Mouse (Mus musculus) layer of hippocampus, adult 9-11 months (tissue): ENCODE measurements at regions not wholly inside any gene's neighbourhood (a gene's known extent, or its start where the extent isn't known, plus 50 kb on each side); places are given as distances from the start of the nearest gene placed in this dataset.

ENCODE experiments used
- DNase-seq: peaks from one replicate; pipeline ENCODE4 v3.0.0; 2022

- DNase-seq = no peak
Observed at GRCm38 (mm10) chr16:42676406-42677075, 199.1 kb upstream of the Zbtb20 start.

GRCm38 (mm10) chr16:42675031-42675430 lies 200.7 kb upstream of the Zbtb20 start:
- peak; percentile 7 for DNase-seq

- no peak for DNase-seq
Observed at GRCm38 (mm10) chr16:42666601-42667000, 209.1 kb upstream of the Zbtb20 start.

- DNase-seq = peak; percentile 2
Observed at GRCm38 (mm10) chr16:42651904-42652732, 223.6 kb upstream of the Zbtb20 start.

- no peak for DNase-seq
Observed at GRCm38 (mm10) chr16:42649767-42650166, 225.9 kb upstream of the Zbtb20 start.

GRCm38 (mm10) chr16:42648531-42649142 lies 227.0 kb upstream of the Zbtb20 start:
- DNase-seq = no peak

- no peak for DNase-seq
Observed at GRCm38 (mm10) chr16:42647762-42648161, 227.9 kb upstream of the Zbtb20 start.

- DNase-seq = no peak
Observed at GRCm38 (mm10) chr16:42635766-42636165, 239.9 kb upstream of the Zbtb20 start.

GRCm38 (mm10) chr16:42627675-42628074 lies 248.0 kb upstream of the Zbtb20 start:
- DNase-seq = no peak

- DNase-seq = peak; percentile 87
Observed at GRCm38 (mm10) chr16:42615920-42616319, 259.8 kb upstream of the Zbtb20 start.

GRCm38 (mm10) chr16:42612011-42612410 lies 263.7 kb upstream of the Zbtb20 start:
- no peak for DNase-seq

- DNase-seq = peak; percentile 27
Observed at GRCm38 (mm10) chr16:42608336-42608735, 267.3 kb upstream of the Zbtb20 start.

GRCm38 (mm10) chr16:42592321-42592720 lies 251.9 kb upstream of the Gap43 start:
- DNase-seq = no peak

GRCm38 (mm10) chr16:42591530-42591929 lies 251.1 kb upstream of the Gap43 start:
- DNase-seq = no peak

- no peak for DNase-seq
Observed at GRCm38 (mm10) chr16:42586196-42586595, 245.7 kb upstream of the Gap43 start.

- no peak for DNase-seq
Observed at GRCm38 (mm10) chr16:42575517-42575946, 235.1 kb upstream of the Gap43 start.

GRCm38 (mm10) chr16:42574978-42575377 lies 234.5 kb upstream of the Gap43 start:
- no peak for DNase-seq

- no peak for DNase-seq
Observed at GRCm38 (mm10) chr16:42570246-42570996, 230.0 kb upstream of the Gap43 start.

- no peak for DNase-seq
Observed at GRCm38 (mm10) chr16:42569335-42569734, 228.9 kb upstream of the Gap43 start.

GRCm38 (mm10) chr16:42549591-42549990 lies 209.1 kb upstream of the Gap43 start:
- no peak for DNase-seq

- DNase-seq = no peak
Observed at GRCm38 (mm10) chr16:42546229-42547163, 206.0 kb upstream of the Gap43 start.

GRCm38 (mm10) chr16:42517321-42517720 lies 176.9 kb upstream of the Gap43 start:
- no peak for DNase-seq
